Mouse (Mus musculus) MEL (cell line): ENCODE measurements around the gene Sorbs1. TPM values are rescaled to one million over a fixed set of nuclear protein-coding genes. Genes with fewer than 3 reads are reported as not detected.

Experiments used
- DNase-seq: peaks from one replicate; pipeline ENCODE4 v3.0.0; 2011; ENCODE audit warnings: low read depth, low spot score
- H3K27ac ChIP-seq: 2 replicates; pipeline ENCODE4 v1.5.1; 2012; ENCODE audit warnings: low read depth, mild to moderate bottlenecking, control low read depth, low read length, moderate library complexity; ENCODE audit not compliant: control insufficient read depth
- H3K27me3 ChIP-seq, 2 experiments: fragments of 150-350 bp in 1 of 2; sonication (generic) in 1 of 2; 2 replicates each; pipeline ENCODE4 v1.6.1; 2012; ENCODE audit warnings: low read length in 2 of 2, mild to moderate bottlenecking in 2 of 2, improper control_type of control experiment in 1 of 2, moderate library complexity in 1 of 2; ENCODE audit not compliant: insufficient read depth in 2 of 2, control insufficient read depth in 1 of 2
- H3K36me3 ChIP-seq, 2 experiments: 2 replicates each; pipeline ENCODE4 v1.6.1; 2012 to 2014; ENCODE audit warnings: low read length in 2 of 2, improper control_type of control experiment in 1 of 2, inconsistent platforms in 1 of 2, mild to moderate bottlenecking in 1 of 2; ENCODE audit not compliant: insufficient read depth in 2 of 2, control insufficient read depth in 1 of 2
- H3K4me1 ChIP-seq, 2 experiments: fragments of 150-350 bp in 1 of 2; sonication (generic) in 1 of 2; 2 replicates each; pipeline ENCODE4 v1.6.1; 2012; ENCODE audit warnings: low read length in 2 of 2, improper control_type of control experiment in 1 of 2, mild to moderate bottlenecking in 1 of 2; ENCODE audit not compliant: insufficient read depth in 2 of 2, control insufficient read depth in 1 of 2
- H3K4me3 ChIP-seq, 2 experiments: fragments of 150-350 bp in 1 of 2; sonication (generic) in 1 of 2; 2 replicates each; pipeline ENCODE4 v1.5.1; 2012; ENCODE audit warnings: low read depth in 2 of 2, low read length in 2 of 2, mild to moderate bottlenecking in 2 of 2, moderate library complexity in 2 of 2, control low read depth in 1 of 2, improper control_type of control experiment in 1 of 2; ENCODE audit not compliant: control insufficient read depth in 1 of 2, insufficient read depth in 1 of 2
- H3K79me2 ChIP-seq: 2 replicates; pipeline ENCODE4 v1.6.1; 2012; ENCODE audit warnings: mild to moderate bottlenecking, low read length, moderate library complexity; ENCODE audit not compliant: control insufficient read depth, poor library complexity, insufficient read depth
- H3K9ac ChIP-seq: 2 replicates; pipeline ENCODE4 v1.6.1; 2012; ENCODE audit warnings: low read depth, mild to moderate bottlenecking, control low read depth, low read length, moderate library complexity; ENCODE audit not compliant: control insufficient read depth, poor library complexity, severe bottlenecking
- H3K9me3 ChIP-seq: fragments of 150-350 bp; sonication (generic); replicated peaks from 2 replicates; pipeline ENCODE4 v1.6.1; 2012; ENCODE audit warnings: mild to moderate bottlenecking, low read length, improper control_type of control experiment, moderate library complexity; ENCODE audit not compliant: insufficient read depth
- CTCF ChIP-seq, 3 experiments: IDR thresholded peaks in 2 of 3; conservative IDR thresholded peaks in 1 of 3; 2 replicates each; pipeline ENCODE4 v1.5.1; 2011 to 2012; ENCODE audit warnings: low read length in 3 of 3, low read depth in 2 of 3, mild to moderate bottlenecking in 2 of 3, improper control_type of control experiment in 1 of 3, inconsistent platforms in 1 of 3, mixed read lengths in 1 of 3, moderate library complexity in 1 of 3; ENCODE audit not compliant: control insufficient read depth in 1 of 3, insufficient read depth in 1 of 3, poor library complexity in 1 of 3, severe bottlenecking in 1 of 3
- ELF1 ChIP-seq: IDR thresholded peaks from 2 replicates; pipeline ENCODE4 v1.6.1; 2014; ENCODE audit warnings: low read depth, mild to moderate bottlenecking, inconsistent platforms, low read length, improper control_type of control experiment, moderate library complexity
- EP300 ChIP-seq, 2 experiments: IDR thresholded peaks; 2 replicates each; pipeline ENCODE4 v1.6.1; 2011; ENCODE audit warnings: improper control_type of control experiment in 2 of 2, low read length in 2 of 2, low read depth in 1 of 2, mild to moderate bottlenecking in 1 of 2
- ETS1 ChIP-seq: IDR thresholded peaks from 2 replicates; pipeline ENCODE4 v1.6.1; 2012; ENCODE audit warnings: low read depth, mild to moderate bottlenecking, inconsistent platforms, low read length, improper control_type of control experiment, moderate library complexity
- GATA1 ChIP-seq: IDR thresholded peaks from 2 replicates; pipeline ENCODE4 v1.6.1; 2011; ENCODE audit warnings: low read depth, low read length, improper control_type of control experiment
- HCFC1 ChIP-seq: IDR thresholded peaks from 2 replicates; pipeline ENCODE4 v1.6.1; 2012; ENCODE audit warnings: low read depth, mild to moderate bottlenecking, inconsistent platforms, low read length, improper control_type of control experiment, moderate library complexity
- MEF2A ChIP-seq: IDR thresholded peaks from 2 replicates; pipeline ENCODE4 v1.6.1; 2014; ENCODE audit warnings: low read depth, mild to moderate bottlenecking, inconsistent platforms, low read length, improper control_type of control experiment; ENCODE audit not compliant: poor library complexity, insufficient replicate concordance, severe bottlenecking; ENCODE audit errors: extremely low read depth
- MYB ChIP-seq: IDR thresholded peaks from 2 replicates; pipeline ENCODE4 v1.6.1; 2011; ENCODE audit warnings: mild to moderate bottlenecking, low read depth, low read length, improper control_type of control experiment
- MYC ChIP-seq: IDR thresholded peaks from 2 replicates; pipeline ENCODE4 v1.6.1; 2011; ENCODE audit warnings: low read depth, mild to moderate bottlenecking, low read length, improper control_type of control experiment, moderate library complexity
- NELFE ChIP-seq: IDR thresholded peaks from 2 replicates; pipeline ENCODE4 v1.6.1; 2011; ENCODE audit warnings: low read depth, low read length, improper control_type of control experiment
- NRF1 ChIP-seq: IDR thresholded peaks from 2 replicates; pipeline ENCODE4 v1.6.1; 2014; ENCODE audit warnings: low read depth, mild to moderate bottlenecking, inconsistent platforms, low read length, improper control_type of control experiment, moderate library complexity; ENCODE audit not compliant: poor library complexity, insufficient read depth, severe bottlenecking
- POLR2A ChIP-seq, 2 experiments: IDR thresholded peaks; 2 replicates each; pipeline ENCODE4 v1.6.1; 2011 to 2012; ENCODE audit warnings: low read length in 2 of 2, mild to moderate bottlenecking in 2 of 2, control low read depth in 1 of 2, improper control_type of control experiment in 1 of 2, low read depth in 1 of 2, moderate library complexity in 1 of 2; ENCODE audit not compliant: control insufficient read depth in 1 of 2, insufficient read depth in 1 of 2, poor library complexity in 1 of 2
- SMC3 ChIP-seq: IDR thresholded peaks from 2 replicates; pipeline ENCODE4 v1.6.1; 2011; ENCODE audit warnings: low read depth, low read length, improper control_type of control experiment
- TAL1 ChIP-seq: IDR thresholded peaks from 2 replicates; pipeline ENCODE4 v1.6.1; 2012; ENCODE audit warnings: mild to moderate bottlenecking, inconsistent platforms, low read length, moderate library complexity, mixed read lengths
- TBP ChIP-seq: IDR thresholded peaks from 2 replicates; pipeline ENCODE4 v1.8.0; 2011; ENCODE audit warnings: low read depth, low read length, improper control_type of control experiment
- ZNF384 ChIP-seq: IDR thresholded peaks from 2 replicates; pipeline ENCODE4 v1.6.1; 2012; ENCODE audit warnings: low read depth, mild to moderate bottlenecking, inconsistent platforms, low read length, improper control_type of control experiment
- polyA plus RNA-seq, 2 experiments: library from polyadenylated mRNA; stranded (reverse) in 1 of 2; unstranded in 1 of 2; fragments of >175 nt in 1 of 2; fragments of >200 nt in 1 of 2; gene quantifications; 2 replicates each; pipeline versions ENCODE4 v1.2.1 to v1.2.4; 2012; ENCODE audit warnings: low replicate concordance in 2 of 2, low read depth in 1 of 2; ENCODE audit not compliant: insufficient read length in 2 of 2, insufficient read depth in 1 of 2, missing spikeins in 1 of 2
- total RNA-seq: library from RNA; depleted of rRNA; stranded (reverse); fragments of 300-350 nt; gene quantifications from 2 replicates; pipeline ENCODE4 v1.2.3, GENCODE M21; 2012

The Sorbs1 gene
- total and polyA plus RNA-seq, 3 experiments: 1.3 to 5.3 TPM; not detected in 1

GRCm38 (mm10) chr19:40526367-40527014 lies 12.9 kb upstream of the Sorbs1 start:
- Histone ChIP-seq H3K9me3 (no peaks in the 10 kb centered on the region), H3K27me3 (no peaks in the 10 kb centered on the region; a peak in 2 of 4 replicates), H3K4me1 (peaks cover 0 to 7% of the 10 kb centered on the region in 2 experiments; a peak in 1 of 4 replicates), H3K4me3 (no peak overlapping the region), H3K79me2 (no peaks in the 10 kb centered on the region), H3K9ac (no peak overlapping the region), H3K27ac (no peak overlapping the region), H3K36me3 (peaks cover 0 to 4% of the 10 kb centered on the region in 2 experiments; a peak in 2 of 4 replicates)
- no peak for DNase-seq
- TF ChIP-seq POLR2A (IDR thresholded peaks at IDR 0.05; ENCODE audit: control insufficient read depth in 1 of 2, insufficient read depth in 1 of 2, low read depth in 1 of 2, low read length in 2 of 2, poor library complexity in 1 of 2): no peak
- TF ChIP-seq NRF1: no peak
- no peak for TF ChIP-seq TAL1

GRCm38 (mm10) chr19:40523431-40524005 lies 9.9 kb upstream of the Sorbs1 start:
- no peak overlapping the region for H3K27ac ChIP-seq
- H3K27me3 ChIP-seq: no peaks in the 10 kb centered on the region; a peak in 2 of 4 replicates
- TF ChIP-seq MYB: no peak
- TF ChIP-seq MEF2A: no peak
- no peak for TF ChIP-seq TBP
- no peak for TF ChIP-seq NELFE
- TF ChIP-seq CTCF (IDR thresholded peaks at IDR 0.05 in 2 of 3, conservative IDR thresholded peaks at IDR 0.05 in 1 of 3; ENCODE audit: control insufficient read depth in 1 of 3, insufficient read depth in 1 of 3, low read depth in 2 of 3, low read length in 3 of 3, poor library complexity in 1 of 3, severe bottlenecking in 1 of 3): no peak
- TF ChIP-seq ELF1: no peak
- TF ChIP-seq ZNF384: no peak
- TF ChIP-seq MYC: no peak
- TF ChIP-seq EP300 (IDR thresholded peaks at IDR 0.05; ENCODE audit: low read depth in 1 of 2, low read length in 2 of 2): no peak
- no peak for TF ChIP-seq ETS1
- no peak for TF ChIP-seq SMC3
- TF ChIP-seq HCFC1: no peak
- TF ChIP-seq GATA1: no peak
- no peak for DNase-seq
- H3K36me3 ChIP-seq: no peaks in the 10 kb centered on the region
- no peak overlapping the region for H3K9ac ChIP-seq
- no peaks in the 10 kb centered on the region for H3K79me2 ChIP-seq
- no peaks in the 10 kb centered on the region for H3K4me1 ChIP-seq
- H3K4me3 ChIP-seq: no peak overlapping the region
- no peaks in the 10 kb centered on the region for H3K9me3 ChIP-seq
